ENCODE assay signal across 8 mouse cellular contexts in the genomic region with DNA sequence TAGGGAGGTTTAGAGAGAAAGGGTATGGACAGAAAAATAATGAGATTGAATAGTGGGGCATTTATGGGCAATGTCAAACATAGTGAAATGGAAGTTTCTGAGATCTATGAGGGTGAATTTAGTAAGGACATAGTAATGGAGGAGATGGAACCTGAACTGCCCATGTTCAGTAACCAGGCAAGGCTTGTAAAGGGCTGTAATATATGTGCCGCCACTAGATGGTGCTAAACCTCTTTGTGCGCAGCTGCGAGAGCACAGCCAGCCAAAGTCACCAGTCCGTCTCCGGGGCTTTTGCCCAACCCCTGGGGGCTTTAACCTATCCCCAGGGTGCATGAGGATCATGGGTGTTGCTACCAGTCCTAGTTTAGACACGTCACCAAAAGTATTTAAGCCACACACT.
DNase-seq lines count a peak whose midpoint lies in the region; ATAC-seq and TF ChIP-seq lines count a peak whose summit lies in the region.
"Not testable (repeated sequence)": the region's sequence is repeated elsewhere in the genome, so short reads cannot be mapped to it uniquely, and the experiment has no call there.

No protein-coding gene starts in this region.

- H3K9me3 ChIP-seq in forebrain, embryonic 11.5 days (ENCODE audit: control insufficient read depth, low read length); heart, embryonic 15.5 days (replicated peaks); limb, embryonic 14.5 days (ENCODE audit: control insufficient read depth, low read length); stomach, postnatal 0 days (ENCODE audit: control insufficient read depth, low read length): not testable (repeated sequence)

- WGBS in forebrain, embryonic 11.5 days: 3% methylated on average over 4 of the region's 6 CpGs
- 9% methylated on average over 5 of the region's 6 CpGs for WGBS in heart, embryonic 15.5 days
- 0% methylated on average over 1 of the region's 6 CpGs for WGBS in limb, embryonic 14.5 days
- WGBS in stomach, postnatal 0 days: 4% methylated on average over 3 of the region's 6 CpGs

- H3K4me1 ChIP-seq in forebrain, embryonic 11.5 days (replicated peaks; ENCODE audit: control insufficient read depth, insufficient read depth, low read length); heart, embryonic 15.5 days (replicated peaks); limb, embryonic 14.5 days (ENCODE audit: control insufficient read depth, insufficient read depth, low read length); stomach, postnatal 0 days (replicated peaks; ENCODE audit: control insufficient read depth, insufficient read depth): not testable (repeated sequence)

- ATAC-seq in forebrain, embryonic 11.5 days (replicated peaks; ENCODE audit: low FRiP score): peak; percentile 90
- ATAC-seq in heart, embryonic 15.5 days (replicated peaks; ENCODE audit: insufficient number of reproducible peaks, insufficient read depth, low FRiP score, low read depth); limb, embryonic 14.5 days (ENCODE audit: low FRiP score, low read depth); stomach, postnatal 0 days (ENCODE audit: low FRiP score, low TSS enrichment): not testable (repeated sequence)

- not testable (repeated sequence) for H3K4me3 ChIP-seq in forebrain, embryonic 11.5 days (ENCODE audit: low read depth, low read length); heart, embryonic 15.5 days; limb, embryonic 14.5 days (replicated peaks; ENCODE audit: low read length); stomach, postnatal 0 days (ENCODE audit: low read depth, low read length)

- DNase-seq in CD8-positive naive resting alpha-beta T cell, adult 2 months (ENCODE audit: low read depth in 2 of 2, low spot score in 2 of 2): peak; percentile 8 to 48
- DNase-seq in adrenal gland, postnatal 25 days: peak; percentile 37
- not testable (repeated sequence) for DNase-seq in forebrain, embryonic 11.5 days (ENCODE audit: low spot score); stomach, postnatal 0 days (ENCODE audit: low spot score)
- DNase-seq in kidney, postnatal 10 days: peak; percentile 71
- DNase-seq in limb, embryonic 14.5 days (ENCODE audit: low spot score): peak; percentile 6
- DNase-seq in natural killer cell, adult 2 months (ENCODE audit: low spot score in 2 of 2): peak; percentile 5 to 59

- not testable (repeated sequence) for H3K9ac ChIP-seq in forebrain, embryonic 11.5 days (ENCODE audit: low read length); heart, embryonic 15.5 days; limb, embryonic 14.5 days (ENCODE audit: low read depth, low read length, severe bottlenecking); stomach, postnatal 0 days (ENCODE audit: low read length)

- TF ChIP-seq EP300 in stomach, postnatal 0 days (optimal IDR thresholded peaks at IDR 0.05): not testable (repeated sequence)

- not testable (repeated sequence) for H3K36me3 ChIP-seq in forebrain, embryonic 11.5 days (ENCODE audit: control insufficient read depth, insufficient read depth, low read length); heart, embryonic 15.5 days; limb, embryonic 14.5 days (ENCODE audit: control insufficient read depth, insufficient read depth, low read length); stomach, postnatal 0 days (ENCODE audit: control insufficient read depth, insufficient read depth, low read length)

- not testable (repeated sequence) for TF ChIP-seq POLR2A in limb, embryonic 14.5 days (IDR thresholded peaks at IDR 0.05; ENCODE audit: borderline replicate concordance, extremely low read depth, insufficient read depth, insufficient read length)

- H3K4me2 ChIP-seq in forebrain, embryonic 11.5 days (ENCODE audit: low read depth, low read length, severe bottlenecking); limb, embryonic 14.5 days (replicated peaks; ENCODE audit: low read depth, low read length, severe bottlenecking); stomach, postnatal 0 days (replicated peaks; ENCODE audit: low read depth): not testable (repeated sequence)
- H3K4me2 ChIP-seq in heart, embryonic 15.5 days: 0 out of 2 replicates have a peak overlapping the region, but pooled peaks have one; percentile 10

- TF ChIP-seq CTCF in stomach, postnatal 0 days (IDR thresholded peaks at IDR 0.05; ENCODE audit: low read depth): peak; percentile 65

- H3K27me3 ChIP-seq in forebrain, embryonic 11.5 days (ENCODE audit: control insufficient read depth, insufficient read depth, low read length); heart, embryonic 15.5 days; limb, embryonic 14.5 days (ENCODE audit: control insufficient read depth, insufficient read depth, low read length); stomach, postnatal 0 days (ENCODE audit: control insufficient read depth, insufficient read depth, low read length): not testable (repeated sequence)

- H3K27ac ChIP-seq in forebrain, embryonic 11.5 days (ENCODE audit: low read depth, low read length); heart, embryonic 15.5 days; limb, embryonic 14.5 days (replicated peaks; ENCODE audit: low read depth, low read length); stomach, postnatal 0 days (replicated peaks): not testable (repeated sequence)
